Mouse (Mus musculus) gastrocnemius, adult 8-10 months (tissue): ENCODE measurements around the gene Ccdc88c. TPM values are rescaled to one million over a fixed set of nuclear protein-coding genes. Genes with fewer than 3 reads are reported as not detected.

ENCODE experiments used
- DNase-seq, 2 experiments: peaks; one replicate each; pipeline ENCODE4 v3.0.0; 2022; ENCODE audit warnings: low spot score in 2 of 2
- microRNA-seq: library from miRNA; unstranded; fragments of <30 nt; microRNA quantifications from one replicate; pipeline ENCODE4 v1.2.0, GENCODE M21; 2022
- total RNA-seq, 4 experiments: library from RNA; stranded (reverse); gene quantifications; 2 replicates each; pipeline ENCODE4 v1.2.4; 2022

Ccdc88c gene
- total RNA-seq, 4 experiments from 2014 or later: 32.5 to 47.7 (median 37.3) TPM

- DNase-seq: no peak
Observed at GRCm38 (mm10) chr12:100885585-100885984, 143.3 kb downstream of the Ccdc88c start.

- DNase-seq: no peak
Observed at GRCm38 (mm10) chr12:100883168-100883567, 145.7 kb downstream of the Ccdc88c start.

- DNase-seq: no peak
Observed at GRCm38 (mm10) chr12:100878556-100878955, 150.3 kb downstream of the Ccdc88c start.

- no peak for DNase-seq
Observed at GRCm38 (mm10) chr12:100877936-100878335, 150.9 kb downstream of the Ccdc88c start.

GRCm38 (mm10) chr12:100875960-100876359 lies 152.9 kb downstream of the Ccdc88c start:
- DNase-seq: no peak

GRCm38 (mm10) chr12:100875553-100875952 lies 153.3 kb downstream of the Ccdc88c start:
- no peak for DNase-seq

GRCm38 (mm10) chr12:100873612-100874011 lies 155.2 kb downstream of the Ccdc88c start:
- no peak for DNase-seq

GRCm38 (mm10) chr12:100871841-100872240 lies 157.0 kb downstream of the Ccdc88c start:
- DNase-seq: no peak

- DNase-seq: no peak
Observed at GRCm38 (mm10) chr12:100871234-100871633, 157.6 kb downstream of the Ccdc88c start.

- DNase-seq: no peak
Observed at GRCm38 (mm10) chr12:100868049-100868622, 160.7 kb downstream of the Ccdc88c start.

- peak; percentile 25 to 67 for DNase-seq
Observed at GRCm38 (mm10) chr12:100867097-100867496, 161.8 kb downstream of the Ccdc88c start.

GRCm38 (mm10) chr12:100865509-100866078 lies 163.3 kb downstream of the Ccdc88c start:
- DNase-seq: no peak

GRCm38 (mm10) chr12:100865072-100865471 lies 163.8 kb downstream of the Ccdc88c start:
- DNase-seq: no peak

- DNase-seq: no peak
Observed at GRCm38 (mm10) chr12:100862856-100863446, 165.9 kb downstream of the Ccdc88c start.

- no peak for DNase-seq
Observed at GRCm38 (mm10) chr12:100862272-100862671, 166.6 kb downstream of the Ccdc88c start.

Small RNA genes lying within 50 kb of the gene (microRNA-seq; reads per million reads assigned to microRNA genes)
- not detected for gene Mir1190

Other genes starting within 250 kb of the Ccdc88c start
- gene Dglucy, start 250.0 kb downstream of the Ccdc88c start, total RNA-seq: 10 to 100 TPM; 20.8 to 28.3 (median 26.4) TPM
- under 1 TPM in 1 of 4 experiments, not detected in 3; 0.15 TPM for gene Gpr68, start 120.9 kb downstream of the Ccdc88c start, total RNA-seq
- gene Ppp4r3a, start 54.6 kb upstream of the Ccdc88c start, total RNA-seq: 10 to 100 TPM; 13.6 to 18.2 (median 15.9) TPM